Mouse (Mus musculus): ENCODE measurements around the gene Ndufa4l2. TPM values are rescaled to one million over a fixed set of nuclear protein-coding genes. Genes with fewer than 3 reads are reported as not detected.

Gene Ndufa4l2
- polyA plus RNA-seq, 1 experiment from 2014 or later: 22.1 TPM

GRCm38 (mm10) chr10:127549892-127550291, 35.1 kb downstream of the Ndufa4l2 start:
- H3K4me2 ChIP-seq: no peak overlapping the region
- no peak overlapping the region for H3K27ac ChIP-seq
- H3K9me3 ChIP-seq: no peaks in the 10 kb centered on the region
- no peak overlapping the region for H3K9ac ChIP-seq
- no peaks in the 10 kb centered on the region for H3K27me3 ChIP-seq (replicated peaks)
- no peak for ATAC-seq (replicated peaks)
- no peak overlapping the region for H3K4me3 ChIP-seq
- peaks cover 84% of the 10 kb centered on the region for H3K36me3 ChIP-seq (replicated peaks)
- no peaks in the 10 kb centered on the region for H3K4me1 ChIP-seq
- WGBS: 90% methylated on average over 17 of the region's 17 CpGs

GRCm38 (mm10) chr10:127555703-127556102, 40.9 kb downstream of the Ndufa4l2 start:
- Histone ChIP-seq H3K4me1 (no peaks in the 10 kb centered on the region), H3K9me3 (no peaks in the 10 kb centered on the region), H3K27ac (no peak overlapping the region), H3K9ac (no peak overlapping the region), H3K27me3 (replicated peaks) (no peaks in the 10 kb centered on the region), H3K4me2 (no peak overlapping the region), H3K36me3 (replicated peaks) (peaks cover 91% of the 10 kb centered on the region), H3K4me3 (no peak overlapping the region)
- WGBS: 55% methylated on average over 18 of the region's 18 CpGs
- ATAC-seq (replicated peaks): no peak

GRCm38 (mm10) chr10:127557397-127557796, 42.6 kb downstream of the Ndufa4l2 start:
- H3K9me3 ChIP-seq: no peaks in the 10 kb centered on the region
- H3K4me1 ChIP-seq: no peaks in the 10 kb centered on the region
- no peak overlapping the region for H3K4me3 ChIP-seq
- H3K27me3 ChIP-seq (replicated peaks): no peaks in the 10 kb centered on the region
- no peak overlapping the region for H3K27ac ChIP-seq
- H3K9ac ChIP-seq: no peak overlapping the region
- no peak for ATAC-seq (replicated peaks)
- H3K4me2 ChIP-seq: no peak overlapping the region
- peaks cover 95% of the 10 kb centered on the region for H3K36me3 ChIP-seq (replicated peaks)
- 90% methylated on average over 13 of the region's 13 CpGs for WGBS

GRCm38 (mm10) chr10:127561145-127561544, 46.4 kb downstream of the Ndufa4l2 start:
- Histone ChIP-seq H3K36me3 (replicated peaks) (peaks cover 85% of the 10 kb centered on the region), H3K9me3 (no peaks in the 10 kb centered on the region), H3K9ac (no peak overlapping the region), H3K4me3 (no peak overlapping the region), H3K4me1 (no peaks in the 10 kb centered on the region), H3K27me3 (replicated peaks) (no peaks in the 10 kb centered on the region), H3K27ac (no peak overlapping the region), H3K4me2 (no peak overlapping the region)
- no peak for ATAC-seq (replicated peaks)

- Histone ChIP-seq H3K9me3 (no peaks in the 10 kb centered on the region), H3K4me3 (no peak overlapping the region), H3K4me1 (no peaks in the 10 kb centered on the region), H3K27ac (no peak overlapping the region), H3K4me2 (no peak overlapping the region), H3K27me3 (replicated peaks) (no peaks in the 10 kb centered on the region), H3K36me3 (replicated peaks) (peaks cover 80% of the 10 kb centered on the region), H3K9ac (no peak overlapping the region)
- ATAC-seq (replicated peaks): no peak
- 85% methylated on average over 8 of the region's 8 CpGs for WGBS
Observed at GRCm38 (mm10) chr10:127563840-127564239, 49.1 kb downstream of the Ndufa4l2 start.

GRCm38 (mm10) chr10:127564301-127564700, 49.5 kb downstream of the Ndufa4l2 start:
- no peaks in the 10 kb centered on the region for H3K27me3 ChIP-seq (replicated peaks)
- no peak overlapping the region for H3K4me2 ChIP-seq
- 57% methylated on average over 13 of the region's 13 CpGs for WGBS
- H3K27ac ChIP-seq: no peak overlapping the region
- H3K4me3 ChIP-seq: no peak overlapping the region
- peak; percentile 57; the same call in 1 of the 2 replicates for ATAC-seq (replicated peaks)
- no peak overlapping the region for H3K9ac ChIP-seq
- no peaks in the 10 kb centered on the region for H3K9me3 ChIP-seq
- H3K36me3 ChIP-seq (replicated peaks): peaks cover 77% of the 10 kb centered on the region
- no peaks in the 10 kb centered on the region for H3K4me1 ChIP-seq

Other genes starting within 250 kb of the Ndufa4l2 start
- gene Dctn2, start 248.6 kb upstream of the Ndufa4l2 start, polyA plus RNA-seq (2015; fragmentation: Nextera tagmentation; extraction: Ambion mirVana): 355 and 362 TPM in 2 replicates
- gene Mbd6, start 225.9 kb upstream of the Ndufa4l2 start, polyA plus RNA-seq (2015; fragmentation: Nextera tagmentation; extraction: Ambion mirVana): 16.2 and 18.8 TPM in 2 replicates
- gene Mars, start 203.2 kb upstream of the Ndufa4l2 start, polyA plus RNA-seq (2015; fragmentation: Nextera tagmentation; extraction: Ambion mirVana): 121 and 123 TPM in 2 replicates
- 0.87 and 0.99 TPM in 2 replicates for gene Arhgap9, start 193.0 kb upstream of the Ndufa4l2 start, polyA plus RNA-seq (2015; fragmentation: Nextera tagmentation; extraction: Ambion mirVana)
- 1.1 and 1.5 TPM in 2 replicates for gene Gli1, start 173.0 kb upstream of the Ndufa4l2 start, polyA plus RNA-seq (2015; fragmentation: Nextera tagmentation; extraction: Ambion mirVana)
- 0.04 and 0.06 TPM in 2 replicates for gene Inhbe, start 160.6 kb upstream of the Ndufa4l2 start, polyA plus RNA-seq (2015; fragmentation: Nextera tagmentation; extraction: Ambion mirVana)
- not detected in 2 replicates for gene Inhbc, start 144.5 kb upstream of the Ndufa4l2 start, polyA plus RNA-seq (2015; fragmentation: Nextera tagmentation; extraction: Ambion mirVana)
- gene R3hdm2, start 134.6 kb upstream of the Ndufa4l2 start, polyA plus RNA-seq (2015; fragmentation: Nextera tagmentation; extraction: Ambion mirVana): 39.7 and 43.6 TPM in 2 replicates
- 1.4 and 2.4 TPM in 2 replicates for gene Stac3, start 13.3 kb upstream of the Ndufa4l2 start, polyA plus RNA-seq (2015; fragmentation: Nextera tagmentation; extraction: Ambion mirVana)
- gene Shmt2, start 7.5 kb downstream of the Ndufa4l2 start, polyA plus RNA-seq (2015; fragmentation: Nextera tagmentation; extraction: Ambion mirVana): 49.4 and 50.7 TPM in 2 replicates
- gene Nxph4, start 19.6 kb downstream of the Ndufa4l2 start, polyA plus RNA-seq (2015; fragmentation: Nextera tagmentation; extraction: Ambion mirVana): 93.7 and 114 TPM in 2 replicates
- gene Lrp1, start 106.2 kb downstream of the Ndufa4l2 start, polyA plus RNA-seq (2015; fragmentation: Nextera tagmentation; extraction: Ambion mirVana): 117 and 119 TPM in 2 replicates
- gene Stat6, start 128.0 kb downstream of the Ndufa4l2 start, polyA plus RNA-seq (2015; fragmentation: Nextera tagmentation; extraction: Ambion mirVana): 5.8 and 5.9 TPM in 2 replicates
- 3.3 and 3.7 TPM in 2 replicates for gene Nemp1, start 151.9 kb downstream of the Ndufa4l2 start, polyA plus RNA-seq (2015; fragmentation: Nextera tagmentation; extraction: Ambion mirVana)
- gene Nab2, start 153.6 kb downstream of the Ndufa4l2 start, polyA plus RNA-seq (2015; fragmentation: Nextera tagmentation; extraction: Ambion mirVana): 1.9 and 2.6 TPM in 2 replicates
- gene Myo1a, start 190.2 kb downstream of the Ndufa4l2 start, polyA plus RNA-seq (2015; fragmentation: Nextera tagmentation; extraction: Ambion mirVana): 0.25 and 0.46 TPM in 2 replicates
- 0.36 TPM in 1 of 2 replicates, not detected in the other for gene Tac2, start 209.5 kb downstream of the Ndufa4l2 start, polyA plus RNA-seq (2015; fragmentation: Nextera tagmentation; extraction: Ambion mirVana)
- gene Zbtb39, start 224.6 kb downstream of the Ndufa4l2 start, polyA plus RNA-seq (2015; fragmentation: Nextera tagmentation; extraction: Ambion mirVana): 4.0 and 4.2 TPM in 2 replicates
- gene Gpr182, start 236.8 kb downstream of the Ndufa4l2 start, polyA plus RNA-seq (2015; fragmentation: Nextera tagmentation; extraction: Ambion mirVana): 1.2 and 1.8 TPM in 2 replicates
- gene Rdh1, start 244.8 kb downstream of the Ndufa4l2 start, polyA plus RNA-seq (2015; fragmentation: Nextera tagmentation; extraction: Ambion mirVana): not detected in 2 replicates
- gene Rdh16f1, start 244.8 kb downstream of the Ndufa4l2 start, polyA plus RNA-seq (2015; fragmentation: Nextera tagmentation; extraction: Ambion mirVana): not detected in 2 replicates

All from midbrain, embryonic 15.5 days (tissue).